Mouse (Mus musculus) urinary bladder, postnatal 10 days (tissue): ENCODE measurements around the gene Fam184b.

Experiments
- DNase-seq: peaks from one replicate; pipeline ENCODE4 v3.0.0; 2022; ENCODE audit warnings: low spot score

Gene Fam184b

DNA sequence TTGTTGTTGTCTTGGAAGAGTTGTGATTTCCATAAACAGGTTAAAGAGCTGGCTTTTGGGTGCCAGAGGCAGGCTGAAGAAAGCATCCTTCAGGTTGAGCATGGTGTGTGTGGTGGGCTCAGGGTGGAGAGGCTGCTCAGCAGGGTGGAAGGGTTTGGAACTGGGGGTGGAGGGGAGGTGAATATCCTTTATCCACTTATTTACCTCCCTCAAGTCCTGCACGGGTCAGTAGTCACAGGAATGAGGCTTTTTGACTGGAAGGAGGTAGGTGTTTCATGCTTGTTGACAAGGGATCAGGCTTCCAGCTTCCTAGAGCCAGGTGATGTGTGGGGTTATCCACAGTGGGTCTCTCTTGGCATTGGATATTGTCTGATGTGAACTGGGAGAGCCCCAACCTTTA lies 124.8 kb downstream of the Fam184b start:
- DNase-seq = no peak

DNA sequence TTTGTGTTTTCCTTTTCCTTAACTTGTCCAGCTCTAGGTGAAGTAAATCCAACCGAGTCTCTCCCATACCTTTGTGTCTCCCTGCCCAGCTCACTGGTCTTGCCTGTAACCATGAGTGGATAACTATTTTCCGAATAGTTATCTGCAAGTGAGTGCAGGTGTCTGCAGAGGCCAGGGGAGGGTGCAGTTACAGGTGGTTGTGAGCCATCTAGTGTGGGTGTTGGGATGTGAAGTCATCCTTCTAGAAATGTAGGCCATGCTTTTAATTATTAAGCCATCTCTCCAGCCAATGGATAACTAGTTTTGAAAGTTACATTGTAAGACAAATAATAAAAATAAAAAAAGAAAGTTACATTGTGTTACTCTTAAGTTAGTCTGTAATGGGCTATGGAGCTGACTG lies 125.9 kb downstream of the Fam184b start:
- no peak for DNase-seq

DNA sequence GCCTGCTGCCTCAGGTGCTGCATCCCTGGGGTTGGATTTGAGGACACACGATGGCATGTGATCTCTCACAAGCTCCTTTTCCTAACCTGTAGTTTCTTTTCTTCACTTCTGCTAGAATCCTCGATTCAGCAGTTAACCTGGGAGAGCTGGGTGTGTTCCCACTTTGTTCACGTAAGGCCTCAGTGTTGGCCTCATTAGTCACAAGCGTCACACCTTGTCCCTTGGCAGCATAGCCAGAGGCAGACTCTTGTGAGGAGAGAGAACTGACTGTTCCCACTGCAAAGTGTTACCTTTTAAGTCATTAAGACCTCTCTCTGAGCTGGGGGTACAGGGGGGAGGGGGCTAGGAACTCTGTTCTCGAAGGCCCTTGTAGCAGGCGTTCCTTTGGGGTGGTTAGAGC lies 126.5 kb downstream of the Fam184b start:
- DNase-seq = no peak

DNA sequence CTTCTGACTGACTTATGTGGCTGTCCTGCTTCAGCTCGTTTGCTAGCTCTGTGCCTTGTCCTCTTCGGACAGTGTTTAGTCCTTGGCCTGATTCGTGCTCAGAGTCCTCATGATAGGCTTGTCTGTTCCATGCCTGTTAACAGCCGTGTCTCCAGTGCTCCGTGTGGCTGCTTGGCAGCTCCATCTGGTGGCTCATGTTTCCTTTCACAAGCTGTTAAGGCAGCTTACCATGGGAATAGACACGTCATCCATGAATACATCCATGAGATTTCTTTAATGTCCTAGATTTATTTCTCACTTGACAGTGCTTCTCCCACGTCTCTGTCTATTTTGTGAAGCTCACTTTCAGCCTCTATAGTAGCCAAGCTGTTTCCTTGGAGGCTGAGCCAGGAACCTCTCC lies 129.3 kb downstream of the Fam184b start:
- DNase-seq = no peak

DNA sequence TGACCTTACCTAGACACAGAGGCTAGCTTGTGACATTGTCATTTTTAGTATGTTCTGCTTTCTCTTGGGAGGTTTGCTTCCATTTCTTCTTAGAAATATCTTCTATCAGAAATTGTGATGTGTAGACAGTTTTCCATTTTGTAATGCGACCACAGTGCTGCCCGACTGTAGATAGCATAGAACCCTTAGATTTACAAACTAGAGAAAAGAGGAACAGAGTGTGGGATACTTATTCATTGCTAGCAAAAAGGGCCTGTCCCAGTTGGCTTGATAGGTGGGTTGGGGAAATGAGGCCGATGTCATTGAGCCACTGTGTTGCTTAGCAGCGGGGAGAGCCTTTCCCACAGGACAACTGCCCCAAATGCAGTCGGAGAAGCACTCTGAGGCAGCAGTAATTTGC lies 141.8 kb downstream of the Fam184b start:
- DNase-seq = no peak

DNA sequence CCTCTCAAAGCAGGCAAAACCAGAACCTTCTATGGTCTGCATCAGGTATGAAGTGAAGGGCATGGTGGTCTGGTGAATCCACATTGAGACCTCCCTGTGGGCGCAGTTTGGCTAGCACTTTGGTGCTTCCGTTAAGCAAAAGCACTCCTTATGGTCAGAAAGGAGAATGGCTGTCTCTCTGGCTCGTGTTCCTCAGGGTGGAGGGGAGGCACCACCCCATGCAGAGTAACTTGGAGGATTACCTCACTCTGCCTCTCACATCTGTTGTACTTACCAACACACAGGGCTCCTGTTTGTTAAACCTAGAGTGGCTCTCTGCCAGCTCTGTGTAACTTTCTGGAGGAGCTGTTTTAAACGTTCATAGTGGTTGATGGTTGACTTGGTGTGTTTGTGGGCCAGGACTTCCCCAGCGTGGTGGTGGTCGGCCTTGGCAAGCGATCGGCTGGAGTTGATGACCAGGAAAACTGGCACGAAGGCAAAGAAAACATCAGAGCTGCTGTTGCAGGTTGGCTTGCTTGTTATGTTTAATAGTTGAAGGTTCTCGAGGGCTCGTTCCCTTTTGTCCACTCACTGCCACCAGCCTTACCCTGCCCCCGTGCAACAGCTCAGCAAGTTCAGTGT lies 142.4 kb downstream of the Fam184b start:
- DNase-seq = no peak

DNA sequence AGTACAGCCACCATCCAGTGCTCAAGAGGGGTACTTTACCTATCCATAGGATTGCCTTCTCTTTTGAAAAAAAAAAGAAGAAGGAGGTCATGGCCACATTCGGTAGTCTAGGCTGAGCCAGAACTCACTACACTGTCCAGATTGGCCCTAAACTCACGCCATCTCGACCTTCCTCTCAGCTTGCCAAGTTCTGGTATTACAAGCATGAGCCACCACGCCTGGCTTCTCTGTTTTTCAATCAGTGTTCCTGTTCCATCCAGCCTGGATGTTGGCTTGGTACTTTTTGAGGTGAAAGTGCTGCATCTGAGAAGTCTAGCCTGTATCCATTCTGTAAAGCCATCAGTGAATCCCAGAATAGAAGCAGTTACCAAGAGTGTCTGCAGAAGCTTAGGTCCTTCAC lies 142.9 kb downstream of the Fam184b start:
- DNase-seq = no peak

DNA sequence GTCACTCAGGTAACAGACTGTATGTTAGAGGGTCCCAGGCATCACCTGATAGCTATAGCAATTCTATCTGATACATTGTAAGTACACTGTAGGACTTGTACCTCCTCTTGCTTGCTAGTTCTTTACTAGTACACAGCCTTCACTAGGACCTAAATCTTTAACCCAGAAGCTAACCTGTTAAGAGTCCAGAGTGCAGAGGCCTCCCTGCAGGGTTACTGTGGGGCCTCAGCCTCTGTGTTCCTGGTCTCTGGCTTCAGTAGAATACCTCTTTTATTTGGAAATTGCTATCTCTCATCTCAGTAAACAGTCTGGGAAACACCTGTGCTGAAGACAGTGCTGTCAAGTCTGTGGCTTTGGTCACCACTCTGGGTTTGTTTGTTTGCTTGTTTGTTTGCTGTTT lies 143.4 kb downstream of the Fam184b start:
- DNase-seq = no peak

DNA sequence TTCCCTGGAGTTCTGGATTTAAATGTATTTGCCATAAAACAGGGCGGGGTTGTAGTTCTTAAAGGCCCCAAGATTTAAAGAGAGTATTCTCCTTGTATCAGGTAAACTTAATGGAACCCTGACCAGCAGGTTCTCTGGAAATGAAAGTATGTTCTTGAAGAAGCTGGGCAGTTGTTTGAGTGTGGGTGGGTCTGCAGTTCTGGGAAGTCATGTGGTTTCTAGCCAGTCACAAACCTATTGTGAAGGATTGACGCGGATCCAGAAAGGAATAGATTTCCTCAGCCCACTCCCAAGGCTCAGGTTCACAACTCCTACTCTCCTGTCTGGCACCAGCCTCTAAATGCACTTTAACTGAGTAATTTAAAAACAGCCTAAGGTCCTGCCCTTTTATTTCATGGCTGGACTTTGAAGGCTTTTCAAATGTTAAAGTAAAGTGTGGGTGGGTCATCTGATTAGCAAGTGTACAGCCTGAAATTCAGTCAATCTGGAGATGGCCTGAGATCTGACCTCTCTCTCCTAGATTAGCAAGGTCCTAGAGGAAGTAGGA lies 143.9 kb downstream of the Fam184b start:
- no peak for DNase-seq

DNA sequence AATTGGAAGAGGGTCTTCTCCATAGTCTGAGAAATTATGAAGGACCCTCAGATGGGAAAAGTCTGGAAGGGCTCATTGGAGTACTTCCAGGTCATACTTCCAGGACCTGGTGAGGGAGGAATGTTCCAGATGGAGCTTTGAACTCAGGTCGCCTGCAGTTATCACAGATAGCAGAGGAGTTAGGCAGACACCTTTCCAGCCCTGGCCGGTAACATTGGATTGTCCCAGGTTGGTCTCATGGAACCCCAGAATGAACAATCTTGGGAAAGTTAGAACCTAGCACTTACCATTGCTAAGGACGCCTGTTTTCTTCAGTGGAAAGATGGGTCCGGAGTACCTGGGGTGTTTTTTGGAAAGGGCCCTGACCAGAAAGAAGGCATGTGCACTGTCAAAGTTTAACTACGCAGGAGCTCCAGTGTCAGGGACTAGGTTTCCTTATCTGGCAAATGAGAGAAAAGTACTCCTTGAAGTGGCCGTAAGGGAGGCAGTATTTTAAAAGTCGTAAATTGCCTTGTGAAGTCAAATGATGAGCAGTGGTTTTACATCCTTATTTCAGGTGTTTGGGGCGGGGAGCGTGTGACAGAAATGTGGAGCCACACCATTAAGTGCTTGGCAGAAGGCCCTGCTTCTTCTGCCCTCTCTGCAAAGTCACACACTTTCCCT lies 145.2 kb downstream of the Fam184b start:
- no peak for DNase-seq

DNA sequence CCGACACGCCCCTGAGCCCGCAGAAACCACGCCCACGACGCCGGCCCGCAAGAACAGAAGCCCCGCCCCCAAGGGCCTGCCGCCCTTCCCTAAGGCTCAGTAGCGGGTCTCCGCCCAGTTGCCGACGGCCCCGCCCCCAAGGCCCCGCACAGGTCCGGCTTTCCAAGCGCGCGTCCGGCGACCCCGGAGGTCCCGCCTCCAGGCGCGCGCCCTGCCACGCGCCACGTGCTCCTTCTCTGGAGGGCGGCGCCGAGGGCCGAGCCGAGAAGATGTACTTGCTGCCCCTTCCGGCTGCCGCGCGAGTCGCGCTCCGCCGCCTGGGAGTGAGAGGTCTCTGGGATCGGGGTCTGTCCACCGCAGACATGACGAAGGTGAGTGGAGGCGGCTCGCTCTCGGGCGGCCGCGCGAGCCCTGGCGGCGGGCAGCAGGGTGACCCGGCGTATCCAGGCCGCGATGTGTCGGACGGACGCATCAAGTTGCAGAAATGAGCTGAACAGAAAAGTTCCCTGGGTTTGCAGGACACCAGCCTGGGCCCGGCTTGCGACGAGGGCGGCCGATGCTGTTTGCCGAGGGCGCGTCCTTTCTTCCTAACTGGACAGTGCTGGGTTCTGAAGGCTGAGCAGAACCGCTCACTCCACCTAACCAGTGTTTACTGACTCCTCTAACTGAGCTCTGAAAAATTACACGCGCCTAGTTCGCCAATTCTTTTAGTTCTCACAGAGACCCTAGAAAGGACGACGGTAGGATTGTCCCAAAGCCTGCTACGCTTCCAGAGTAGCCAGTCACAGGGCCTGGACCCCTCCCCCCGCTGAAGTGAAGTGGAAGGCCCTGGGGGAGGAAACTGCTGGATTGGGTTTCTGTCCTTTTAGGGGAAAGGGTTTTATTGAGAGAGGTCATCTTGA lies 146.0 kb downstream of the Fam184b start, which contains the start of gene Lap3:
TSS of gene Lap3 (plus strand) at position 184 of the 902 bp plus-strand sequence.
- DNase-seq = peak; percentile 94

DNA sequence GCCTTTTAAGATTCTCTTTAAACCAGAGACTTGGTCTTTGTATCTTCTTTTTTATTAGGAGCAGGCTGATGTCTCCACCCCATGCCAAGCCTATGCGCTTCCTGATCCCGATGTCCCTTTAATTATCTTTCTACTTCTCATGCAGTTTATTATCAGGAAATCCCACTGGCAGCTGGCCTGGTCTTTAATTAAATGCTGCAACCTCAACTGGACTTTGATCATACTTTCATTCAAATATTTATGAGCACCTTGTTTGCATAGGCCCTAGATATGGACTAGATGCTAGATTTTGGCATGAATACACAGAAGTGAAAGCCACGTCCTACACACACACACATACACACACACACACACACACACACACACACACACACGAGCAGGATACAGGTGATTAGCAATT lies 147.6 kb downstream of the Fam184b start:
- DNase-seq = no peak

DNA sequence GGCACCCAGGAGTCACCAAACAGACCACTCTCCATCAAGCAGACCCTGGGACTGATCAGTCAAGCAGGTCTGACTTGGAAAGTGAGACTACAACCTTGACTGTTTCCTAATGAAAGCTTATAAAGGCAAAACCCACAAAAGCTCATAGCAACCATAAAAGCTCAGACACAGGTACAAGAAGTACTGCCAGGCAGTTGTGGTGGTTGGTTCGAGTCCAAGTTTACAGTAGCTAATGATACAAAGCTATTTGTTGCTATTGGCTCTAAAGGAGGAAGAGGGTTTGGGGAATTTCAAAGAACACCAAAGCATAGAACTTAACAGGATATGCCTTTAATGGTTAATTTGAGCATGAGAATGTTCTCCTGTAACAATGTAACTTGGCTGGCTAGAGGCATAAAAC lies 155.8 kb downstream of the Fam184b start:
- DNase-seq = no peak

DNA sequence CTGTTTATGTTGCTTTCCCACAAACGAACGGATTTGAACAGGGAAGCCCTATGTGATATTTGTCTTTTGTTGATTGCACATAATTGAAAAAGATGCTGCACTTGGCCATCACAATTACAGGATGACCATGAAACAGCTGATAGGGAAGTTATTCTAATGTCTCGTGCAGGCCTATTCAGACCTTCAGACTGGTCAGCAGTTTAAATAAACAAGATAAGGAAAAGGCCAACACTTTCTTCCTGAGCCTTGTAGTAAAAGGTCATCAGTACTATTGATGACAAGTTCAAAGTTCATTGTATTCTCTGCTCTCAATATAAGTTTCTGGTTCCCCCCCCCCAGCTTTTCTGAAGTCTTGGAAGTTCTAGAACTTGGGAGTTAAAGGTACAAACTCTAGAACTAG lies 156.8 kb downstream of the Fam184b start:
- DNase-seq = no peak

DNA sequence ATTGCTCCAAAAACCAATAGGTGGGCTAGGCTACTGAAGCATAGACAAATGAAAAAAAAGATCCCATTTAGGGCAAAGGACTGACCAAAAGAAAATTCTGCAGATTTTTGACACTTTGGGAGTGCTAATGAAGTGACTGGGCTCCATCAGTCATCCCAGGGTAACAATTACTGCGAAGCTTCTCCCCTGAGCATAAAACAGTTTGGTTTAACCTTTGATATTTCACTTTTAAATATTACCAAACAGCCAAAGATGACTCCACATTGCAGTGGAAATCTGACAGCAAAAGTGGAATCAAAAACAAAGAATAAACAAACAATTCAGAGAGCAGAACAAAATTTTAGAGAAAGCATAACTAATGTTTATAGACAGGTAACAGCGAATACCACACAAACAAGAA lies 158.3 kb downstream of the Fam184b start:
- DNase-seq = no peak

DNA sequence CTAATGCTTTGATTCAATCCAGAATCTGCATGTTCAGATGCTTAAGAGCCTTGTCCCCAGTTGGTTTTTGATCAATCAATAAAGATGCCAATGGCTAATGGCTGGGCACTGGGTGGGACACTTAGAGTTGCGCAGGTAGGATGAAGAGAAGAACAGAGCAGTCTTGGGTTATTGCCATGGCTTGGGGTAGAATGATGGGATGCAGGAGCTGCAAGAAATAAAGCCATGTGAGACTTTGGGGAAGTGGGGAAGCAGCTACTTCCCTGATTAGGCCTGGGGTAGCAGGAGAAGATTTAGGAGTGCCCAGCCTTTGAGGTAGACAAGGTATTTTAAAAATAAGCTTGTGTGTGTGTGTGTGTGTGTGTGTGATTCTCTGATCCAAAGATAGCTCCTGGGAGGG lies 159.3 kb downstream of the Fam184b start:
- DNase-seq = no peak
